Mouse (Mus musculus) hindbrain, embryonic 13.5 days (tissue): ENCODE data around the gene Palm2. TPM values are rescaled to one million over a fixed set of nuclear protein-coding genes. Genes with fewer than 3 reads are reported as not detected.

Experiments used
- ATAC-seq: fragments of 200-750 bp; cut with Nextera tagmentation; 2 replicates; pipeline ENCODE4 v1.8.0; 2017; ENCODE audit warnings: moderate TSS enrichment; ENCODE audit not compliant: low FRiP score
- H3K27ac ChIP-seq: fragments of 300-500 bp; sonication (generic); 2 replicates; pipeline ENCODE4 v1.5.1; 2015; ENCODE audit warnings: inconsistent platforms, mild to moderate bottlenecking, moderate library complexity
- H3K27me3 ChIP-seq: fragments of 300-500 bp; sonication (generic); 2 replicates; pipeline ENCODE4 v1.6.1; 2015; ENCODE audit warnings: mild to moderate bottlenecking, inconsistent platforms
- H3K36me3 ChIP-seq: fragments of 300-500 bp; sonication (generic); 2 replicates; pipeline ENCODE4 v1.6.1; 2015; ENCODE audit warnings: mild to moderate bottlenecking, inconsistent platforms
- H3K4me1 ChIP-seq: fragments of 300-500 bp; sonication (generic); replicated peaks from 2 replicates; pipeline ENCODE4 v1.6.1; 2015; ENCODE audit warnings: inconsistent platforms
- H3K4me2 ChIP-seq: fragments of 300-500 bp; sonication (generic); 2 replicates; pipeline ENCODE4 v1.6.1; 2015; ENCODE audit warnings: inconsistent platforms, mild to moderate bottlenecking, moderate library complexity
- H3K4me3 ChIP-seq: fragments of 300-500 bp; sonication (generic); 2 replicates; pipeline ENCODE4 v1.5.1; 2015; ENCODE audit warnings: mild to moderate bottlenecking, inconsistent platforms
- H3K9ac ChIP-seq: fragments of 300-500 bp; sonication (generic); 2 replicates; pipeline ENCODE4 v1.6.1; 2015; ENCODE audit warnings: mild to moderate bottlenecking, inconsistent platforms
- H3K9me3 ChIP-seq: fragments of 300-500 bp; sonication (generic); 2 replicates; pipeline ENCODE4 v1.6.1; 2016; ENCODE audit warnings: inconsistent platforms
- WGBS: fragments of 180-500 bp; shearing (Covaris S2); methylation state at CpG from one replicate; pipeline ENCODE4 v1.1.7; 2015; 5-methylcytosine and 5-hydroxymethylcytosine counted together
- polyA plus RNA-seq: library from polyadenylated mRNA; unstranded; fragments of >200 nt; fragmentation: Nextera tagmentation; extraction: Ambion mirVana; gene quantifications from 2 replicates; pipeline ENCODE4 v1.2.1, GENCODE M21; 2015

Palm2 gene
- polyA plus RNA-seq, 1 experiment from 2014 or later: 7.7 TPM

- Histone ChIP-seq H3K27me3 (0 out of 2 replicates have a peak, but pooled peaks cover 4% of the 10 kb centered on the region), H3K9ac (no peak overlapping the region), H3K36me3 (no peaks in the 10 kb centered on the region), H3K4me1 (peaks cover 29% of the 10 kb centered on the region), H3K27ac (no peak overlapping the region), H3K4me2 (no peak overlapping the region), H3K4me3 (no peak overlapping the region), H3K9me3 (no peaks in the 10 kb centered on the region)
- WGBS: 57% methylated on average over 1 of the region's 1 CpGs
- ATAC-seq: no peak
Observed at GRCm38 (mm10) chr4:57634956-57635355, 200.9 kb downstream of the Palm2 start.

- Histone ChIP-seq H3K9me3 (no peaks in the 10 kb centered on the region), H3K27me3 (0 out of 2 replicates have a peak, but pooled peaks cover 4% of the 10 kb centered on the region), H3K4me2 (peak overlapping the region; percentile 57), H3K27ac (peak overlapping the region; percentile 84), H3K9ac (peak overlapping the region; percentile 67), H3K4me1 (peaks cover 34% of the 10 kb centered on the region), H3K4me3 (no peak overlapping the region), H3K36me3 (no peaks in the 10 kb centered on the region)
- 77% methylated on average over 9 of the region's 9 CpGs for WGBS
- 0 out of 2 replicates have a peak, but pooled peaks have one; percentile 3 for ATAC-seq
Observed at GRCm38 (mm10) chr4:57636782-57637482, 202.9 kb downstream of the Palm2 start.

- 0 out of 2 replicates have a peak, but pooled peaks cover 4% of the 10 kb centered on the region for H3K27me3 ChIP-seq
- ATAC-seq: peak; percentile 88
- no peaks in the 10 kb centered on the region for H3K9me3 ChIP-seq
- H3K4me2 ChIP-seq: peak overlapping the region; percentile 57
- peak overlapping the region; percentile 84 for H3K27ac ChIP-seq
- WGBS: 31% methylated on average over 24 of the region's 24 CpGs
- H3K4me3 ChIP-seq: peak overlapping the region; percentile 40
- peaks cover 34% of the 10 kb centered on the region for H3K4me1 ChIP-seq
- H3K36me3 ChIP-seq: no peaks in the 10 kb centered on the region
- H3K9ac ChIP-seq: peak overlapping the region; percentile 67
Observed at GRCm38 (mm10) chr4:57637636-57638386, 203.8 kb downstream of the Palm2 start.

GRCm38 (mm10) chr4:57638941-57639340 is 204.9 kb downstream of the Palm2 start:
- Histone ChIP-seq H3K4me1 (peaks cover 34% of the 10 kb centered on the region), H3K9me3 (no peaks in the 10 kb centered on the region), H3K27me3 (0 out of 2 replicates have a peak, but pooled peaks cover 4% of the 10 kb centered on the region), H3K36me3 (no peaks in the 10 kb centered on the region), H3K4me3 (peak overlapping the region; percentile 40), H3K9ac (peak overlapping the region; percentile 53; the same call in 1 of the 2 replicates), H3K4me2 (peak overlapping the region; percentile 57), H3K27ac (peak overlapping the region; percentile 84; the same call in 1 of the 2 replicates)
- ATAC-seq: no peak
- WGBS: 75% methylated on average over 9 of the region's 9 CpGs

- H3K4me3 ChIP-seq: no peak overlapping the region
- whole genome bisulfite sequencing: 48% methylated on average over 7 of the region's 7 CpGs
- H3K4me1 ChIP-seq: peaks cover 34% of the 10 kb centered on the region
Observed at GRCm38 (mm10) chr4:57640222-57640621, 206.2 kb downstream of the Palm2 start.

GRCm38 (mm10) chr4:57640971-57641370 is 206.9 kb downstream of the Palm2 start:
- 0 out of 2 replicates have a peak, but pooled peaks cover 4% of the 10 kb centered on the region for H3K27me3 ChIP-seq
- no peak overlapping the region for H3K4me2 ChIP-seq
- H3K4me3 ChIP-seq: no peak overlapping the region
- no peak overlapping the region for H3K9ac ChIP-seq
- H3K36me3 ChIP-seq: no peaks in the 10 kb centered on the region
- ATAC-seq: no peak
- no peak overlapping the region for H3K27ac ChIP-seq
- no peaks in the 10 kb centered on the region for H3K9me3 ChIP-seq
- 91% methylated on average over 3 of the region's 3 CpGs for WGBS
- H3K4me1 ChIP-seq: peaks cover 34% of the 10 kb centered on the region

More at GRCm38 (mm10) chr4:57640222-57640621, 206.2 kb downstream of the Palm2 start:
- H3K27ac ChIP-seq: no peak overlapping the region
- peak overlapping the region; percentile 25 for H3K4me2 ChIP-seq
- H3K9ac ChIP-seq: no peak overlapping the region
- no peak for ATAC-seq
- H3K27me3 ChIP-seq: 0 out of 2 replicates have a peak, but pooled peaks cover 4% of the 10 kb centered on the region
- H3K36me3 ChIP-seq: no peaks in the 10 kb centered on the region
- no peaks in the 10 kb centered on the region for H3K9me3 ChIP-seq

- no peaks in the 10 kb centered on the region for H3K4me1 ChIP-seq
- no peaks in the 10 kb centered on the region for H3K9me3 ChIP-seq
- no peaks in the 10 kb centered on the region for H3K27me3 ChIP-seq
- no peak for ATAC-seq
- no peak overlapping the region for H3K4me3 ChIP-seq
- peaks cover 14% of the 10 kb centered on the region; the same call in 1 of the 2 replicates for H3K36me3 ChIP-seq
- no peak overlapping the region for H3K4me2 ChIP-seq
- no peak overlapping the region for H3K27ac ChIP-seq
- 71% methylated on average over 1 of the region's 1 CpGs for WGBS
- H3K9ac ChIP-seq: no peak overlapping the region
Observed at GRCm38 (mm10) chr4:57650994-57651393, 216.9 kb downstream of the Palm2 start.

- WGBS: 88% methylated on average over 8 of the region's 8 CpGs
- no peak overlapping the region for H3K9ac ChIP-seq
- H3K27me3 ChIP-seq: no peaks in the 10 kb centered on the region
- no peak for ATAC-seq
- peaks cover 14% of the 10 kb centered on the region; the same call in 1 of the 2 replicates for H3K36me3 ChIP-seq
- no peak overlapping the region for H3K27ac ChIP-seq
- H3K4me2 ChIP-seq: no peak overlapping the region
- no peaks in the 10 kb centered on the region for H3K9me3 ChIP-seq
- H3K4me3 ChIP-seq: no peak overlapping the region
- H3K4me1 ChIP-seq: no peaks in the 10 kb centered on the region
Observed at GRCm38 (mm10) chr4:57651547-57651946, 217.5 kb downstream of the Palm2 start.

GRCm38 (mm10) chr4:57652185-57652904 is 218.3 kb downstream of the Palm2 start:
- Histone ChIP-seq H3K4me3 (no peak overlapping the region), H3K27me3 (no peaks in the 10 kb centered on the region), H3K27ac (no peak overlapping the region), H3K36me3 (peaks cover 20% of the 10 kb centered on the region; the same call in 1 of the 2 replicates), H3K4me1 (no peaks in the 10 kb centered on the region), H3K9ac (no peak overlapping the region), H3K9me3 (no peaks in the 10 kb centered on the region), H3K4me2 (no peak overlapping the region)
- ATAC-seq: no peak
- WGBS: 80% methylated on average over 5 of the region's 5 CpGs

- H3K4me3 ChIP-seq: no peak overlapping the region
- H3K9ac ChIP-seq: no peak overlapping the region
- WGBS: 86% methylated on average over 1 of the region's 1 CpGs
Observed at GRCm38 (mm10) chr4:57655966-57656365, 221.9 kb downstream of the Palm2 start.

GRCm38 (mm10) chr4:57656388-57656787 is 222.3 kb downstream of the Palm2 start:
- Histone ChIP-seq H3K4me3 (no peak overlapping the region), H3K36me3 (peaks cover 14% of the 10 kb centered on the region; the same call in 1 of the 2 replicates), H3K27me3 (no peaks in the 10 kb centered on the region), H3K9me3 (no peaks in the 10 kb centered on the region), H3K27ac (no peak overlapping the region), H3K9ac (no peak overlapping the region), H3K4me2 (no peak overlapping the region), H3K4me1 (peaks cover 13% of the 10 kb centered on the region)
- 94% methylated on average over 12 of the region's 12 CpGs for WGBS
- ATAC-seq: no peak

More at GRCm38 (mm10) chr4:57655966-57656365, 221.9 kb downstream of the Palm2 start:
- Histone ChIP-seq H3K4me2 (no peak overlapping the region), H3K4me1 (peaks cover 12% of the 10 kb centered on the region), H3K27ac (no peak overlapping the region), H3K27me3 (no peaks in the 10 kb centered on the region), H3K9me3 (no peaks in the 10 kb centered on the region), H3K36me3 (peaks cover 14% of the 10 kb centered on the region; the same call in 1 of the 2 replicates)
- no peak for ATAC-seq

- Histone ChIP-seq H3K4me2 (no peak overlapping the region), H3K9ac (no peak overlapping the region), H3K27me3 (no peaks in the 10 kb centered on the region), H3K27ac (no peak overlapping the region), H3K4me3 (no peak overlapping the region), H3K9me3 (no peaks in the 10 kb centered on the region), H3K4me1 (peaks cover 13% of the 10 kb centered on the region), H3K36me3 (peaks cover 14% of the 10 kb centered on the region; the same call in 1 of the 2 replicates)
- no peak for ATAC-seq
- WGBS: 87% methylated on average over 3 of the region's 3 CpGs
Observed at GRCm38 (mm10) chr4:57656861-57657260, 222.8 kb downstream of the Palm2 start.
